Mouse (Mus musculus) lung, postnatal 0 days (tissue): Measurements from ENCODE around the gene Suds3. TPM values are rescaled to one million over a fixed set of nuclear protein-coding genes. Genes with fewer than 3 reads are reported as not detected.

Experiments
- ATAC-seq: fragments of 200-750 bp; cut with Nextera tagmentation; 2 replicates; pipeline ENCODE4 v1.8.0; 2017; ENCODE audit warnings: moderate library complexity
- DNase-seq: peaks from one replicate; pipeline ENCODE4 v3.0.0-alpha.2; 2016; ENCODE audit warnings: low spot score
- H3K27ac ChIP-seq: fragments of 300-500 bp; sonication (generic); 2 replicates; pipeline ENCODE4 v1.5.1; 2014; ENCODE audit warnings: antibody characterized with exemption, mild to moderate bottlenecking, low read length, mixed read lengths
- H3K27me3 ChIP-seq: fragments of 300-500 bp; sonication (generic); replicated peaks from 2 replicates; pipeline ENCODE4 v1.6.1; 2014; ENCODE audit warnings: low read length, mixed read lengths; ENCODE audit not compliant: insufficient read depth
- H3K36me3 ChIP-seq: fragments of 300-500 bp; sonication (generic); 2 replicates; pipeline ENCODE4 v1.6.1; 2014; ENCODE audit warnings: low read length, mixed read lengths; ENCODE audit not compliant: insufficient read depth
- H3K4me1 ChIP-seq: fragments of 300-500 bp; sonication (generic); 2 replicates; pipeline ENCODE4 v1.6.1; 2014; ENCODE audit warnings: antibody characterized with exemption, low read depth, low read length, mixed read lengths; ENCODE audit not compliant: insufficient read depth
- H3K4me2 ChIP-seq: fragments of 300-500 bp; sonication (generic); replicated peaks from 2 replicates; pipeline ENCODE4 v1.6.1; 2014; ENCODE audit warnings: low read depth, mild to moderate bottlenecking, low read length, moderate library complexity, mixed read lengths
- H3K4me3 ChIP-seq: fragments of 300-500 bp; sonication (generic); 2 replicates; pipeline ENCODE4 v1.5.1; 2014; ENCODE audit warnings: low read depth, low read length
- H3K9ac ChIP-seq: fragments of 300-500 bp; sonication (generic); replicated peaks from 2 replicates; pipeline ENCODE4 v1.6.1; 2014; ENCODE audit warnings: low read depth, mild to moderate bottlenecking
- H3K9me3 ChIP-seq: fragments of 300-500 bp; sonication (generic); 2 replicates; pipeline ENCODE4 v1.6.1; 2016; ENCODE audit warnings: low read length, mixed read lengths
- CTCF ChIP-seq: IDR thresholded peaks from 2 replicates; pipeline ENCODE4 v1.5.1; 2016; ENCODE audit warnings: antibody characterized with exemption, mild to moderate bottlenecking
- EP300 ChIP-seq: IDR thresholded peaks from 2 replicates; pipeline ENCODE4 v1.6.1; 2016; ENCODE audit warnings: antibody characterized with exemption, mild to moderate bottlenecking, control low read depth
- WGBS: fragments of 180-500 bp; shearing (Covaris S2); extraction: QIAGEN DNeasy Blood & Tissue Kit; methylation state at CpG from one replicate; pipeline ENCODE4 v1.1.7; 2014; 5-methylcytosine and 5-hydroxymethylcytosine counted together
- polyA plus RNA-seq: library from polyadenylated mRNA; unstranded; fragments of >200 nt; fragmentation: Nextera tagmentation; extraction: Ambion mirVana; gene quantifications from 2 replicates; pipeline ENCODE4 v1.2.1, GENCODE M21; 2015

Gene Suds3
- polyA plus RNA-seq, 1 experiment from 2014 or later, result 47.1 TPM

DNA sequence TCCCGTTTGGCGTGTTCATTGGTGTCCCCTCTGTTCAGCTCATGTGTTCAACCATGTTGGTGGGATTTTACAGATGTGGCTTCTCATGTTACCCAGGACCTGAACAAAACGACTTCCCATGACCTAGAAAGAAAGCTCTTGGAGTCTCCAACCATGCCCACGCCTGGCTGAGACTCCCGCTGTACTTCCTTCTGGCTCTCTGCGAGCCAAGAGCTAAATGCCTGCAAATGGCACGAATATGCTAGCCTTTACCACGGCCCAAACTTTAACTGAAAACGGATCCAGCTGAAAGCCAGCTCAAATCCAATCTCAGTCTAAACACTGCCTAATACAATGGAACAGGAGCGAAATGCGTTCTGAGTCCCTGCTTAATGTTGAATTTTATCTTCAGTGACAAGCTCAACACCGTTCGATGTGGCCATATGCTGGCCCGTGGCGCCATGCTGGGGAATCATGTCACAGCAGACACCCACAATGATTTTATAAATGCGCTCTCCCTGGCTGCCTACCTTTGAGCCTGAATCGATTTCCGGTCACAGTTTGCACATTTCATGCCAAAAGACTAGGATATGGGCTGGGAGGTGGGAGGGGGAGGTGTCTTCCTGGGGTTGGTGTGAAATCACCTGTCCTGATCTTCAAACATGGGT is 55.3 kb downstream of the Suds3 start:
- no peak for ATAC-seq
- Histone ChIP-seq H3K9ac (no peak overlapping the region), H3K36me3 (no peaks in the 10 kb centered on the region), H3K9me3 (no peaks in the 10 kb centered on the region), H3K27me3 (no peaks in the 10 kb centered on the region), H3K4me2 (no peak overlapping the region), H3K4me3 (no peak overlapping the region), H3K27ac (no peak overlapping the region), H3K4me1 (no peaks in the 10 kb centered on the region)
- no peak for TF ChIP-seq EP300
- TF ChIP-seq CTCF, result no peak
- DNase-seq, result no peak
- 75% methylated on average over 18 of the region's 18 CpGs for WGBS

DNA sequence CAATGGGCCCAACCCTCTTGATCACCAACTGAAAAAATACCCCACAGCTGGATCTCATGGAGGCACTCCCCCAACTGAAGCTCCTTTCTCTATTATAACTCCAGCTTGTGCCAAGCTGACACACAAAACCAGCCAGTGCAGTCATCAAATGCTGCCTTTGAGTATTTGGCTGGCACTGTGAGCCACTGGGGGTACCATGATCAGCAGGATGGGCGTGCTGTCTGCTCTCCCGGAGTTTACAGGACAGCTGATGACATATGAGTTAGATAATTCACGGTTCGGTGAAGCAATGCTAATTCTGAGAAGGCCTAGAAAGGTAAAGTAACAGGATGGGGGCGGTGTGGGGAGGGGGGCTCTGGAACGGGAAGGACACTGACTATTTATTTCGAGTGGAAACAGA is 66.0 kb downstream of the Suds3 start:
- Histone ChIP-seq H3K9me3 (no peaks in the 10 kb centered on the region), H3K4me3 (no peak overlapping the region), H3K4me2 (no peak overlapping the region), H3K36me3 (no peaks in the 10 kb centered on the region), H3K27ac (no peak overlapping the region), H3K4me1 (no peaks in the 10 kb centered on the region), H3K27me3 (no peaks in the 10 kb centered on the region), H3K9ac (no peak overlapping the region)
- 82% methylated on average over 7 of the region's 7 CpGs for WGBS
- ATAC-seq, result no peak
- TF ChIP-seq EP300, result no peak
- no peak for TF ChIP-seq CTCF
- no peak for DNase-seq

DNA sequence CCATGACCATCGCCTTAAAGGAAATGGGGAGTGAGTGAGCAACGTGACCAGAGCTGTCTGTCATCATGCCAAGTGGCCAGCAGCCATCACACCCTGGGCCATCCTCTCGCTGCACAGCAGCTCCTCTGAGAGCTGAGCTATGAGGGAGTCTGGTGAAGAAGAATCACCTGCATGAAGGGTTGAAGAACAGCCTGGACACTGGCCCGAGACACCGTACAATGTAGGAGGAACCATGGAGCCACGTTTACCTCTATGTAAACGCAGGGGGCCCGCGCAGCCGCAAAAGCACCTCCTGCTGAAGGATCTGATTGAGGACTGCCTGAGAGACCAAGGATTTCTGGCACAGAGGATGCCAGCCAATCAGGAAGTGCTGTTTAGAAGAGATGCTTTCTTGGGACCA is 70.8 kb downstream of the Suds3 start:
- TF ChIP-seq EP300 (no peak), CTCF (no peak)
- no peak for DNase-seq
- WGBS, result 57% methylated on average over 10 of the region's 10 CpGs
- no peaks in the 10 kb centered on the region for H3K27me3 ChIP-seq
- H3K36me3 ChIP-seq, result no peaks in the 10 kb centered on the region
- H3K4me1 ChIP-seq, result no peaks in the 10 kb centered on the region
- H3K4me2 ChIP-seq, result no peak overlapping the region
- no peak for ATAC-seq
- H3K27ac ChIP-seq, result no peak overlapping the region
- H3K9ac ChIP-seq, result no peak overlapping the region
- H3K9me3 ChIP-seq, result no peaks in the 10 kb centered on the region
- no peak overlapping the region for H3K4me3 ChIP-seq

DNA sequence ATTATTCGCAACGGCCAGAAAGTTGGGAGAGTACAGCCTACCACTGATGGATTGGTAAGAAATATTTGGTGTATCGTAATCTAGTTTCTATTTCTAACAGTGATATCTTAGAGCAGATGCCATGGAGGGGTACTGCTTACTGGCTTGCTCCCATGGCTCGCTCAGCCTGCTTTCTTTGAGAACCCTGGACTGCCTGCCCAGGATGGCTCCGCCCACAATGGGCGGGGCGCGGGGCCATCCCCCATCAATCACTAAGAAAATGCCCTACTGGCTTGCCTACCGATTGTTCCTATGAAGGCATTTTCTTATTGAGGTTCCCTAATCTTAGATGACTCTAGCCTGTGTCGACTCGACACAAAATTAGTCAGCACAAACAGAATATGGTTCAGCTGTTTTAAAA is 73.3 kb downstream of the Suds3 start:
- no peaks in the 10 kb centered on the region for H3K9me3 ChIP-seq
- no peak overlapping the region for H3K27ac ChIP-seq
- no peaks in the 10 kb centered on the region for H3K27me3 ChIP-seq
- no peaks in the 10 kb centered on the region for H3K36me3 ChIP-seq
- H3K9ac ChIP-seq, result no peak overlapping the region
- no peak for TF ChIP-seq CTCF
- no peak for TF ChIP-seq EP300
- no peak overlapping the region for H3K4me2 ChIP-seq
- H3K4me3 ChIP-seq, result no peak overlapping the region
- ATAC-seq (no peak), DNase-seq (no peak)
- no peaks in the 10 kb centered on the region for H3K4me1 ChIP-seq
- 61% methylated on average over 11 of the region's 11 CpGs for WGBS

Other genes with a start within 250 kb of the Suds3 start
- gene Taok3, start 4.0 kb upstream of the Suds3 start, polyA plus RNA-seq, result 55.5 and 67.3 TPM in 2 replicates
- 273 and 289 TPM in 2 replicates for gene Pebp1, start 171.5 kb upstream of the Suds3 start, polyA plus RNA-seq
- 19.7 and 23.7 TPM in 2 replicates for gene Vsig10, start 203.0 kb upstream of the Suds3 start, polyA plus RNA-seq
- 63.7 and 72.0 TPM in 2 replicates for gene Wsb2, start 241.2 kb upstream of the Suds3 start, polyA plus RNA-seq